Mouse (Mus musculus) heart, embryonic 15.5 days (tissue): ENCODE results near the gene Tent4a. TPM values are rescaled to one million over a fixed set of nuclear protein-coding genes. Genes with fewer than 3 reads are reported as not detected.

Source experiments
- ATAC-seq: fragments of 200-750 bp; cut with Nextera tagmentation; replicated peaks from 2 replicates; pipeline ENCODE4 v1.8.0; 2017; ENCODE audit warnings: low read depth, moderate TSS enrichment; ENCODE audit not compliant: insufficient number of reproducible peaks, insufficient read depth, low FRiP score
- H3K27ac ChIP-seq: fragments of 300-500 bp; sonication (generic); 2 replicates; pipeline ENCODE4 v1.5.1; 2015; ENCODE audit warnings: mild to moderate bottlenecking, inconsistent platforms
- H3K27me3 ChIP-seq: fragments of 300-500 bp; sonication (generic); 2 replicates; pipeline ENCODE4 v1.6.1; 2015; ENCODE audit warnings: inconsistent platforms
- H3K36me3 ChIP-seq: fragments of 300-500 bp; sonication (generic); 2 replicates; pipeline ENCODE4 v1.6.1; 2015; ENCODE audit warnings: mild to moderate bottlenecking, inconsistent platforms
- H3K4me1 ChIP-seq: fragments of 300-500 bp; sonication (generic); replicated peaks from 2 replicates; pipeline ENCODE4 v1.6.1; 2015; ENCODE audit warnings: inconsistent platforms
- H3K4me2 ChIP-seq: fragments of 300-500 bp; sonication (generic); 2 replicates; pipeline ENCODE4 v1.6.1; 2015; ENCODE audit warnings: inconsistent platforms, mild to moderate bottlenecking, moderate library complexity
- H3K4me3 ChIP-seq: fragments of 300-500 bp; sonication (generic); 2 replicates; pipeline ENCODE4 v1.5.1; 2015; ENCODE audit warnings: mild to moderate bottlenecking, inconsistent platforms
- H3K9ac ChIP-seq: fragments of 300-500 bp; sonication (generic); 2 replicates; pipeline ENCODE4 v1.6.1; 2015; ENCODE audit warnings: mild to moderate bottlenecking, inconsistent platforms
- H3K9me3 ChIP-seq: fragments of 300-500 bp; sonication (generic); replicated peaks from 2 replicates; pipeline ENCODE4 v1.6.1; 2016; ENCODE audit warnings: inconsistent platforms
- WGBS: fragments of 180-500 bp; shearing (Covaris S2); methylation state at CpG from one replicate; pipeline ENCODE4 v1.1.7; 2015; ENCODE audit warnings: mixed read lengths; 5-methylcytosine and 5-hydroxymethylcytosine counted together
- polyA plus RNA-seq: library from polyadenylated mRNA; unstranded; fragments of >200 nt; fragmentation: Nextera tagmentation; extraction: Ambion mirVana; gene quantifications from 2 replicates; pipeline ENCODE4 v1.2.1, GENCODE M21; 2015

Tent4a gene
- polyA plus RNA-seq, 1 experiment from 2014 or later: 3.1 TPM

DNA sequence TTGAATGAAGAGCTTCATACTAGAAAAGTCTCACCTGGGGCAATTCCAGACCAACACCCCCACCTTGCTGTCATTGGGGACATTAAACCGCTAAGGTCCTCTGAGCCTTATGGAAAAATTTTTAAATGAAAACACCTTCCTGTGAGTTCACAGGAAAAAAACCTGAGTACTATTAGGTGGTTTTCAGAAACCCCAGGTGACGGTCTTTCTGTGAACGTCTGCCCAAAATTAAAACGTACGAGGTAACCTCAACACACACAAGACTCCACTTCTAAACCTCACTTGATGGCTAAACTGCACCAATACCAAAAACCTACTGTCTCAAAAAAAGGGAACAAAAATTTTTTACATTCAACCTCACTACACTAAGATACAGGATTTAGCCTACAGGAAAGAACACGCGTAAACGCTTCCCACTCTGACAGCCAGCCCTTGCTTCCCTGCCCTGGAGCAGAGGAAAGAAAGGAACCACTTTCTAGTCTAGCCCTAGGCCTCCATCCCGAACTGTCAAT, 1.5 kb downstream of the Tent4a start:
- no peak for ATAC-seq
- H3K27ac ChIP-seq: peak overlapping the region; percentile 94
- H3K9ac ChIP-seq: peak overlapping the region; percentile 88
- H3K4me1 ChIP-seq: peaks cover 46% of the 10 kb centered on the region
- WGBS: 2% methylated on average over 9 of the region's 9 CpGs
- H3K4me3 ChIP-seq: peak overlapping the region; percentile 77
- H3K4me2 ChIP-seq: peak overlapping the region; percentile 92
- H3K36me3 ChIP-seq: no peaks in the 10 kb centered on the region; the same call in 1 of the 2 replicates
- H3K27me3 ChIP-seq: no peaks in the 10 kb centered on the region
- no peaks in the 10 kb centered on the region for H3K9me3 ChIP-seq

DNA sequence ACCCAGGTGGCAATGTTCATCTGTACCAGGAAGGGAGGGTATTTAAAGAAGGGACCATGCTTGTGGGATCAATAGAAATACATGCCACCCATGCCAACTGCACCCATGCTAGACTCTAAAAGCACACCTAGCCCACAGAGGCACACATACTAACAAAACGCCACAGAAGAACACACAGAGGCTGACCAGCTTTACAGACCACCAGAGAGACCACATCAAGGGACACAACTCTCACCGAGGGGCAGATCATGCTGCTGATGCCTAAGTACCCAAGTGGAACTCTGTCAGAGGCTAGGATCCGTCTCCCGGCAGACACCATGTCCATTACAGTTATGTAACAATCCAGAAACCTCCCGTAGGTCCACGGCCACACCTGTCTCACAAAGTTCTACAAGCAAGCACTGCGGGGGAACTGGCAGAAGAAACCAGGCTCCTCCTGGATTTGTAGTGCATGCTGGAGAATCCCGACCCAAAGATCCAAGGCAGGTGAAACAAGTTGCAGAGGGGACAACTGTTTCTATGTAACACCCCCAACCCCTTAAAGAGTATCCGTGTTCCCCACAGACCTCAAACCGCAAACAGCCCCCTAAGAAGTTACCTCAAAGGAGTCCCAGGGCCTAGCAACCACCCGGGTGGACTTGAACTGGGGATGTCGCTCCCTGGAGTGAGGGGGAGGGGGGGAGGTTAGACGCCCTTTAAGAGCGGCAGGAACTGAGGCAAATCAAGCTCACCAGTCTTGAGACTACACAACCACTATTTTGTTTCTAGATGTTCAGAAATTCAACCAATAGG, 2.1 kb downstream of the Tent4a start:
- no peaks in the 10 kb centered on the region for H3K9me3 ChIP-seq
- H3K4me1 ChIP-seq: peaks cover 49% of the 10 kb centered on the region
- 19% methylated on average over 14 of the region's 14 CpGs for WGBS

DNA sequence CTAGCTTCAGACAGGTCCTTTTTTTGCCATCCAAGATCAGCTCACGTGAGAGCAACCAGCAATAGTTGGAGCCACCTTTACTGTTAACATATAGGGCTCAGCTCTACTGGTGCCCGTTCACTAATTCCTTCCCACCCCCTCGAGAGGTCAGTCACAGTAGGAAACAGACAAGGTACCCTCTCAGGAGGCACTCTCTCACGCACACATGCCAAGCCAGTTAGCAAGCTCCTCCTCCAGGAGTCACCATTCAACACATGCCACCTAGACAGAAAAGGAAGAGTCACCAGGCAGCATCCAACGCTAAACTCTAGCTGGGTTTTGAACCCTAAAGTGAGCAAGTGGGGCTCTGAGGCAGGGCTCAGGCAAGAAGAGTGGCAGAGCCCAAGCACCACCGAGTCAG, 3.0 kb downstream of the Tent4a start:
- H3K27me3 ChIP-seq: no peaks in the 10 kb centered on the region
- peak overlapping the region; percentile 92 for H3K4me2 ChIP-seq
- no peak overlapping the region for H3K9ac ChIP-seq
- H3K4me3 ChIP-seq: peak overlapping the region; percentile 77
- H3K9me3 ChIP-seq: no peaks in the 10 kb centered on the region
- peaks cover 56% of the 10 kb centered on the region for H3K4me1 ChIP-seq
- no peak for ATAC-seq
- no peak overlapping the region for H3K27ac ChIP-seq
- WGBS: 46% methylated on average over 6 of the region's 6 CpGs
- H3K36me3 ChIP-seq: no peaks in the 10 kb centered on the region; the same call in 1 of the 2 replicates

More for the DNA sequence above, 2.1 kb downstream of the Tent4a start:
- Histone ChIP-seq H3K36me3 (no peaks in the 10 kb centered on the region; the same call in 1 of the 2 replicates), H3K4me2 (peak overlapping the region; percentile 92), H3K4me3 (peak overlapping the region; percentile 77), H3K27me3 (no peaks in the 10 kb centered on the region), H3K27ac (no peak overlapping the region), H3K9ac (peak overlapping the region; percentile 88)
- no peak for ATAC-seq

DNA sequence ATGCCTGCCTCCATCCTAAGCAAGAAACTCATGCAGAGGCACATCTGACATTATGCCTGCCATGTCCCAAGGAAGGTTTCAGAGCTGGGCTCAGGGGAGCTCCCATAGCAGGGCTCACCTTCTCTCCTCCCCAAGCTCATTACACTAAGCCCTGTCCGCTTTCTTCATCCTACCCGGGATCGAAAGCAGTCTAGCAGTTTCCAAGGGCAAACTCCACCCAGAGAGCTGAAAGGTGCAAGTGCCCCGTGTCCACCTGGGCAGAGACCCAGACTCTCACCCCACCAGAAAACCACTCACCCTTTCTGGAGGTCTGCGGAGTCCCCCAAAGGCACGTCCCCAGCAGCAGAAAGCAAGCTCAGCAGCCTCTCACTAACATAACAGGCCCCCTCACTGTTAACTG, 3.5 kb downstream of the Tent4a start:
- H3K4me2 ChIP-seq: peak overlapping the region; percentile 92
- no peaks in the 10 kb centered on the region for H3K27me3 ChIP-seq
- 73% methylated on average over 6 of the region's 6 CpGs for WGBS
- no peak overlapping the region for H3K27ac ChIP-seq
- no peaks in the 10 kb centered on the region for H3K9me3 ChIP-seq
- no peak overlapping the region for H3K9ac ChIP-seq
- peak overlapping the region; percentile 77; the same call in 1 of the 2 replicates for H3K4me3 ChIP-seq
- no peaks in the 10 kb centered on the region; the same call in 1 of the 2 replicates for H3K36me3 ChIP-seq
- H3K4me1 ChIP-seq: peaks cover 56% of the 10 kb centered on the region
- no peak for ATAC-seq

DNA sequence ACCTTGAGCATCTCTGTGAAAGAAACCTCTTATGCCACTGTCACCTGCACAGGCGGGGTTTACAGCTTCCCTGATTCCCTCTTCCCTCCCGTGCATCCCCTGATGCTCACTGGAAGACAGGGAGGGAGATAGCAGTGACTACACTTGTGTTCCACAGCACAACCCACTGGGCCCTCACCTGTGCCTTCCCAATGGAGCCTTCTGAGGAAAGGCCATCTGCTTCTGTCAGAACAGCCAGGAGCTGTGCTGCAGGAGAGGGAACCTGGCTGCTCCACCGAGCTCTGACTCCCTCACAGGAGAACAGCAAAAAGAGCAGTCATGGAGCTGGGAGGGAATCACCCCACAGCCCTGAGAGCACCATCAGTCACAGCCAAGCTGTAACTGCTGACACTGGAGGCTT, 4.3 kb downstream of the Tent4a start:
- no peak overlapping the region for H3K4me3 ChIP-seq
- no peak overlapping the region for H3K9ac ChIP-seq
- H3K27me3 ChIP-seq: no peaks in the 10 kb centered on the region
- H3K9me3 ChIP-seq: no peaks in the 10 kb centered on the region
- 71% methylated on average over 3 of the region's 3 CpGs for WGBS
- H3K27ac ChIP-seq: no peak overlapping the region
- peaks cover 56% of the 10 kb centered on the region for H3K4me1 ChIP-seq
- no peak for ATAC-seq
- no peak overlapping the region; the same call in 1 of the 2 replicates for H3K4me2 ChIP-seq
- no peaks in the 10 kb centered on the region; the same call in 1 of the 2 replicates for H3K36me3 ChIP-seq

DNA sequence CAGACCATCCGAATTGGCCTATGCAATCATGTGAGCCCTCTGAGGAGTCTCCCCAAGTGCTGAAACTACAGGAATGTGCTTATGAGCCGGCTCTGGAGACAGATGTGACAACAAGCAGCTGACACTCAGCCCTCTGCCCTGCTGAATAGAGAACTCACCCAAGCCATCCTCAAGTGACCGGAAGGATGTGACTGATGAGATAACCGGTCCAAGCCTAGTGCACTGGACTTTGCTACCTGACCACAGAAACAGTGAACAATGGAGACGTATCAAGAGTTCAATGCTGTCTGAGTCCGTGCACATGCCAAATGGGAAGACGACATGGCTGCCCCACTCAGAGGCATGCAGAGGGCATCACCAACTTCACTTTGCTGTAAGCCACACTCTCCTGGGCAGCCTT, 5.9 kb downstream of the Tent4a start:
- Histone ChIP-seq H3K27ac (no peak overlapping the region), H3K9me3 (no peaks in the 10 kb centered on the region), H3K36me3 (no peaks in the 10 kb centered on the region; the same call in 1 of the 2 replicates), H3K4me2 (no peak overlapping the region), H3K4me1 (peaks cover 71% of the 10 kb centered on the region), H3K27me3 (no peaks in the 10 kb centered on the region), H3K4me3 (no peak overlapping the region), H3K9ac (no peak overlapping the region)
- ATAC-seq: no peak
- 56% methylated on average over 7 of the region's 7 CpGs for WGBS

DNA sequence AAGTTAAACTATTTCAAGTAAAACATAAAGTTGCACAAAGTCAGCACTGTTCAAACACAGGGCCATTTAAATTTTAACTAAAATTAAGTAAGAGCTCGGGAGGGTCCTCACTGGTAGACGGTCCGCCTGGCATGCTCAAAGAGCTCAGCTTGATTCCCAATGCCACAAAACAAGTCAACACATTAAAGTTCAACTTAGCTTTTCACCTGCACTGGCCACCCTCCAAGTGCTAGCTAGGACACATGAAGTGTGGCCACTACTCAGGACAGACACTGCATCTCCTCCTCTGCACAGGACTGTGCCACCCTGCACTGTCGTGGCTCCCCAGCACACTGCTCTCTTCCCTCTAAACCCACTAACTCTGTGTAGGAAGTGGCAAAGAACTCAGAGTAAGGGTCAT, 8.6 kb downstream of the Tent4a start:
- Histone ChIP-seq H3K27ac (no peak overlapping the region), H3K27me3 (no peaks in the 10 kb centered on the region), H3K9ac (no peak overlapping the region), H3K4me2 (no peak overlapping the region), H3K36me3 (no peaks in the 10 kb centered on the region; the same call in 1 of the 2 replicates), H3K9me3 (no peaks in the 10 kb centered on the region), H3K4me1 (peaks cover 68% of the 10 kb centered on the region), H3K4me3 (no peak overlapping the region)
- no peak for ATAC-seq
- 76% methylated on average over 4 of the region's 4 CpGs for whole genome bisulfite sequencing

GRCm38 (mm10) chr13:69524158-69524530, 10.3 kb downstream of the Tent4a start:
- H3K4me1 ChIP-seq: peaks cover 62% of the 10 kb centered on the region
- H3K9me3 ChIP-seq: no peaks in the 10 kb centered on the region
- no peak overlapping the region for H3K9ac ChIP-seq
- H3K4me3 ChIP-seq: no peak overlapping the region
- WGBS: 58% methylated on average over 2 of the region's 2 CpGs
- no peak overlapping the region for H3K4me2 ChIP-seq
- no peak for ATAC-seq
- no peak overlapping the region for H3K27ac ChIP-seq
- no peaks in the 10 kb centered on the region for H3K27me3 ChIP-seq
- H3K36me3 ChIP-seq: no peaks in the 10 kb centered on the region

DNA sequence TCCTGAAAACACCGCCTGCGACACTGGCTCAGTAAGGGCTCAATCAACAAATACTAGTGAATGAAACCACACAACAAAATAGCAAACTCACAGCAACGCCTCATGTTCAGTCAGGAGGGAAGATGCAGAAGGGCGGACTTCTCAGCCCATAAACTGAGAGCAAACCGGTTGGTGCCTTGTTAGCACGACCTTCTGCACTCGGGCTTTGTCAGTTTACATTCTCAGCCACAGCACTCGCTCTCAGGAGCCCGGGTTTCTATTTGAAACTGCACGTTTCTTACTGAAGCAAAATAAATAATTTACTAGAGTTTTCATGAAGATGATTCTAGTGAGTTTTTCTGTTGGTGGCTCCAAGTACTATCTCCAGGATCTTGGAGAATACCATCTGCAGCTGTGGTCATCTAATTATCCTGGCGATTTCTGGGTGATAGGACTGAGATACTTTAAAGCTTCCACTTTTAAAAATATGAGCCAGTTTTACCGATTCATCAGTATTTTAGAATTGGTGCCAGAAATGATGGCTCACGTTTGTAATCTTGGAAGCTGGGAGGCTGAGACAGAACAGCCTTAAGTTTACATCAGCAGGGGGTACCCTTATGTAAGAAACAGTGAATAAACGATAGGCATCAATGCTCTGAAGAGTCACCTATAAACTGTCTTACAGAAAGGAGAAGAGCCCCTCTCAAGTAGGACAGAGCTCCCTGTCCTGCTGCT, 10.8 kb downstream of the Tent4a start:
- WGBS: 64% methylated on average over 14 of the region's 14 CpGs
- Histone ChIP-seq H3K27me3 (no peaks in the 10 kb centered on the region), H3K4me1 (peaks cover 60% of the 10 kb centered on the region), H3K9ac (no peak overlapping the region), H3K4me3 (no peak overlapping the region), H3K36me3 (no peaks in the 10 kb centered on the region), H3K27ac (no peak overlapping the region), H3K9me3 (no peaks in the 10 kb centered on the region), H3K4me2 (no peak overlapping the region)
- ATAC-seq: no peak

- Histone ChIP-seq H3K27ac (no peak overlapping the region), H3K27me3 (no peaks in the 10 kb centered on the region), H3K9ac (no peak overlapping the region), H3K9me3 (no peaks in the 10 kb centered on the region), H3K36me3 (no peaks in the 10 kb centered on the region), H3K4me1 (peaks cover 65% of the 10 kb centered on the region), H3K4me2 (no peak overlapping the region), H3K4me3 (no peak overlapping the region)
- 88% methylated on average over 1 of the region's 1 CpGs for WGBS
- no peak for ATAC-seq
Observed at GRCm38 (mm10) chr13:69522161-69522791, 12.1 kb downstream of the Tent4a start.

DNA sequence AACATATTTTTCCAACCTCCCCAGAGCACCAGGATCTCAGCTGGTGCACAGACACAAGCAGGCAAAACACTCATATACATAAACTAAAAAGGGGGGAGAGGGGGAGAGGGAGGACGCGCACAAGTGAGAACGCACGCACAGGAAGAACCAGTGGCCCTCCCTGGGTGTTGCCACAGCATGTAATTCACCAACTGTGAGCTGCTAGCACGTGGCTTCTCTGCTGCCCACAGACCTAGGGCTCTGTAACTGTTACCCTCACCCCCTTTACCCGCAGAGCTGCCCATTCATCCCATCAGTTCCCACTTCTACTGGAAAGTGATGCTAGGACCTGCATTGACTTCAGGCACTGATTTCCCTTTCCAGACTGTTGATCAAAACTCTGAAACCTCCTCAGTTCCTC, 15.3 kb downstream of the Tent4a start:
- Histone ChIP-seq H3K36me3 (no peaks in the 10 kb centered on the region), H3K4me3 (no peak overlapping the region), H3K9ac (no peak overlapping the region), H3K27me3 (no peaks in the 10 kb centered on the region), H3K4me1 (peaks cover 39% of the 10 kb centered on the region), H3K9me3 (no peaks in the 10 kb centered on the region), H3K4me2 (no peak overlapping the region), H3K27ac (no peak overlapping the region)
- WGBS: 81% methylated on average over 6 of the region's 6 CpGs
- no peak for ATAC-seq
